Mouse (Mus musculus): ENCODE measurements around the gene Pten. TPM values are rescaled to one million over a fixed set of nuclear protein-coding genes. Genes with fewer than 3 reads are reported as not detected.
"Not testable (repeated sequence)": the region's sequence is repeated elsewhere in the genome, so short reads cannot be mapped to it uniquely, and the experiment has no call there.

The Pten gene
- total and polyA plus RNA-seq, 3 experiments = 24.1 to 41.5 (median 36.8) TPM

DNA sequence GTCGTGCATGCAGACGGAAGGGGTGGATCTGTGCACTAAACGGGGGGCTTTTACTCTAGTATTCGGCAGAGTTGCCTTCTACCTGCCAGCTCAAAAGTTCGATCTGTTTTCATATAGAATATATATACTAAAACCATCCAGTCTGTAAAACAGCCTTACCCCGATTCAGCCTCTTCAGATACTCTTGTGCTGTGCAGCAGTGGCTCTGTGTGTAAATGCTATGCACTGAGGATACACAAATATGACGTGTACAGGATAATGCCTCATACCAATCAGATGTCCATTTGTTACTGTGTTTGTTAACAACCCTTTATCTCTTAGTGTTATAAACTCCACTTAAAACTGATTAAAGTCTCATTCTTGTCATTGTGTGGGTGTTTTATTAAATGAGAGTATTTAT lies 65.7 kb downstream of the Pten start:
- H3K9me3 ChIP-seq (replicated peaks; ENCODE audit: low read length); H3K79me2 ChIP-seq (replicated peaks; ENCODE audit: control insufficient read depth, extremely low read depth, insufficient read depth, poor library complexity, severe bottlenecking); H3K27ac ChIP-seq (ENCODE audit: insufficient read depth, low read depth); dilution Hi-C loops (cut with MboI; ENCODE audit: extremely low pct_ligation_motif_present, extremely low pct_unique_long_range_greater_than_20kb, low sequenced_read_pairs); H3K4me3 ChIP-seq (replicated peaks in 1 of 3; ENCODE audit: low read depth in 2 of 3, low read length in 2 of 3, poor library complexity in 1 of 3); H3K27me3 ChIP-seq (replicated peaks); H3K9ac ChIP-seq (ENCODE audit: insufficient read depth, low read depth); in situ Hi-C loops (cut with MboI; ENCODE audit: low pct_ligation_motif_present, low pct_unique_long_range_greater_than_20kb, low sequenced_read_pairs); DNase-seq (ENCODE audit: extremely low read depth); H3K4me2 ChIP-seq (ENCODE audit: insufficient read depth, low read depth, poor library complexity, severe bottlenecking): not testable (repeated sequence)
- Histone ChIP-seq H3K4me1 (ENCODE audit: control insufficient read depth in 1 of 2, insufficient read depth in 2 of 2) (peaks cover 0 to 13% of the 10 kb centered on the region in 2 experiments; a peak in 2 of 4 replicates), H3K36me3 (replicated peaks in 1 of 2; ENCODE audit: control insufficient read depth in 1 of 2, insufficient read depth in 1 of 2, low read length in 1 of 2) (peaks cover 13 to 22% of the 10 kb centered on the region in 2 experiments)

DNA sequence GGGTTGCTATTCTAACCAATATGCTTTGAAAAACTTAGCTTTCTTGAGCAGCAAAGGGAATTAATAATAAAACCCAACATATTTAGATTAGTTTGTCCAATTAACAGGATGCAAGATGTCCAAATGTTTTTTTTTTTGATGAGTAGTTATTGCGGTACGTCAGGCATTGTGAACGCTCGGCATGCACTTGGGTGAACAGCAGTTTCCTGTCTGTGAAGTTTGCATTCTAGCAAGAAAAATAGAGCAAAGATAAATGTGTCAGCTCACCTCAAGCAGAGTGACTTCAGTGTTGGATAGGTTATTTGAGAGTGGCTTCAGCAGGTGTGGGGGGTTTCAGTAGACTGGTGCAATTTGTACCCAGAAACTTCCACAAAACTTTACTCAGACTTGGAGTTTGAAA lies 69.3 kb downstream of the Pten start:
- H3K4me1 ChIP-seq (ENCODE audit: control insufficient read depth in 1 of 2, insufficient read depth in 2 of 2) = peaks cover 4 to 7% of the 10 kb centered on the region in 2 experiments; a peak in 3 of 4 replicates
- no peaks in the 10 kb centered on the region for H3K79me2 ChIP-seq (replicated peaks; ENCODE audit: control insufficient read depth, extremely low read depth, insufficient read depth, poor library complexity, severe bottlenecking)
- no peaks in the 10 kb centered on the region for H3K9me3 ChIP-seq (replicated peaks; ENCODE audit: low read length)
- no peak overlapping the region for H3K4me3 ChIP-seq (replicated peaks in 1 of 3; ENCODE audit: low read depth in 2 of 3, low read length in 2 of 3, poor library complexity in 1 of 3)
- dilution Hi-C loops (cut with MboI; ENCODE audit: extremely low pct_ligation_motif_present, extremely low pct_unique_long_range_greater_than_20kb, low sequenced_read_pairs) = no loop called here
- in situ Hi-C loops (cut with MboI; ENCODE audit: low pct_ligation_motif_present, low pct_unique_long_range_greater_than_20kb, low sequenced_read_pairs) = no loop called here
- TF ChIP-seq MAX (IDR thresholded peaks at IDR 0.05; ENCODE audit: low read length) (no peak), CHD1 (IDR thresholded peaks at IDR 0.05; ENCODE audit: low read depth, low read length) (no peak), RAD21 (IDR thresholded peaks at IDR 0.05; ENCODE audit: low read depth, low read length) (no peak), JUND (conservative IDR thresholded peaks at IDR 0.05; ENCODE audit: low read depth, low read length) (no peak), KAT2A (IDR thresholded peaks at IDR 0.05; ENCODE audit: insufficient replicate concordance, low read length) (no peak), MAZ (IDR thresholded peaks at IDR 0.05; ENCODE audit: low read depth, low read length) (no peak), SIN3A (IDR thresholded peaks at IDR 0.05; ENCODE audit: low read length) (no peak), ZKSCAN1 (IDR thresholded peaks at IDR 0.05; ENCODE audit: borderline replicate concordance, low read depth, low read length) (no peak), BHLHE40 (IDR thresholded peaks at IDR 0.05; ENCODE audit: low read depth, low read length) (no peak), ZMIZ1 (IDR thresholded peaks at IDR 0.05; ENCODE audit: low read depth, low read length) (no peak), ZNF384 (IDR thresholded peaks at IDR 0.05; ENCODE audit: low read depth, low read length) (no peak), ELF1 (IDR thresholded peaks at IDR 0.05; ENCODE audit: low read depth, low read length) (no peak)
- no peaks in the 10 kb centered on the region for H3K36me3 ChIP-seq (replicated peaks in 1 of 2; ENCODE audit: control insufficient read depth in 1 of 2, insufficient read depth in 1 of 2, low read length in 1 of 2)
- no peak for DNase-seq (ENCODE audit: extremely low read depth)
- no peak overlapping the region for H3K27ac ChIP-seq (ENCODE audit: insufficient read depth, low read depth)
- no peak overlapping the region for H3K9ac ChIP-seq (ENCODE audit: insufficient read depth, low read depth)
- H3K27me3 ChIP-seq (replicated peaks) = no peaks in the 10 kb centered on the region
- H3K4me2 ChIP-seq (ENCODE audit: insufficient read depth, low read depth, poor library complexity, severe bottlenecking) = no peak overlapping the region

DNA sequence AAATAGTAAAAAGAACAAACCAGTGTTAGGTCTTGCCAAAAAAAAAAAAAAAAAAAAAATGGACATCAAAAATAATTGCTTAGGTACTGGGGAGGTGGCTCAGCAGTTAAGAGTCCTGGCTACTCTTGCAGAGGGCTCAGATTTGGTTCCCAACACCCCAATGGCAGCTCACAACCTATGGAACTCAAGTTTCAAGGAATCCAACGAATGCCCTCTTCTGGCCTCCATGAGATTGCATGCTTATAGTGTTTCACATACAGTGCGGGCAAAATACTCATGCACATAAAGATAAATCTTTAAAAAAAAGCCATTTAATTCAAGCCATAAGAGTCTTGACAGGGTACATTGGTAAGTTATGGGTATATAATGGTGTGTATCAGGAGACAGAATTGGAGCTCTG lies 72.6 kb downstream of the Pten start:
- Histone ChIP-seq H3K9me3 (replicated peaks; ENCODE audit: low read length) (no peaks in the 10 kb centered on the region), H3K9ac (ENCODE audit: insufficient read depth, low read depth) (no peak overlapping the region), H3K4me2 (ENCODE audit: insufficient read depth, low read depth, poor library complexity, severe bottlenecking) (no peak overlapping the region), H3K27ac (ENCODE audit: insufficient read depth, low read depth) (no peak overlapping the region), H3K36me3 (replicated peaks in 1 of 2; ENCODE audit: control insufficient read depth in 1 of 2, insufficient read depth in 1 of 2, low read length in 1 of 2) (no peaks in the 10 kb centered on the region), H3K4me1 (ENCODE audit: control insufficient read depth in 1 of 2, insufficient read depth in 2 of 2) (peaks cover 7 to 20% of the 10 kb centered on the region in 2 experiments; a peak in 3 of 4 replicates), H3K27me3 (replicated peaks) (no peaks in the 10 kb centered on the region), H3K79me2 (replicated peaks; ENCODE audit: control insufficient read depth, extremely low read depth, insufficient read depth, poor library complexity, severe bottlenecking) (no peaks in the 10 kb centered on the region), H3K4me3 (replicated peaks in 1 of 3; ENCODE audit: low read depth in 2 of 3, low read length in 2 of 3, poor library complexity in 1 of 3) (no peak overlapping the region)
- no peak for DNase-seq (ENCODE audit: extremely low read depth)
- dilution Hi-C loops (cut with MboI; ENCODE audit: extremely low pct_ligation_motif_present, extremely low pct_unique_long_range_greater_than_20kb, low sequenced_read_pairs) (no loop called here), in situ Hi-C loops (cut with MboI; ENCODE audit: low pct_ligation_motif_present, low pct_unique_long_range_greater_than_20kb, low sequenced_read_pairs) (no loop called here)
- TF ChIP-seq POLR2AphosphoS2 (IDR thresholded peaks at IDR 0.05; ENCODE audit: low read depth, low read length) (no peak), CTCF (conservative IDR thresholded peaks at IDR 0.05 in 1 of 2, IDR thresholded peaks at IDR 0.05 in 1 of 2; ENCODE audit: low read depth in 2 of 2, low read length in 2 of 2) (no peak), USF1 (IDR thresholded peaks at IDR 0.05; ENCODE audit: low read depth, low read length) (no peak), GABPA (IDR thresholded peaks at IDR 0.05; ENCODE audit: insufficient replicate concordance, low read depth, low read length) (no peak), MYC (IDR thresholded peaks at IDR 0.05; ENCODE audit: low read depth, low read length) (no peak), MXI1 (IDR thresholded peaks at IDR 0.05; ENCODE audit: low read depth, low read length) (no peak), RCOR1 (conservative IDR thresholded peaks at IDR 0.05; ENCODE audit: low read depth, low read length) (no peak), RAD21 (IDR thresholded peaks at IDR 0.05; ENCODE audit: low read depth, low read length) (no peak), BHLHE40 (IDR thresholded peaks at IDR 0.05; ENCODE audit: low read depth, low read length) (no peak), ZNF384 (IDR thresholded peaks at IDR 0.05; ENCODE audit: low read depth, low read length) (no peak), PAX5 (IDR thresholded peaks at IDR 0.05; ENCODE audit: low read length) (no peak), CHD1 (IDR thresholded peaks at IDR 0.05; ENCODE audit: low read depth, low read length) (no peak)
